Mouse (Mus musculus): ENCODE measurements around the gene Ccdc169.

Gene Ccdc169

GRCm38 (mm10) chr3:55137039-55137438 is at the start of gene Ccdc169:
Gene Ccdc169 (plus strand): TSS chr3:55137339.
- DNase-seq (ENCODE audit: inconsistent ontology term): no peak

GRCm38 (mm10) chr3:55087360-55087759 is 49.8 kb upstream of the Ccdc169 start:
- DNase-seq (ENCODE audit: inconsistent ontology term): no peak

GRCm38 (mm10) chr3:55088359-55088758 is 48.8 kb upstream of the Ccdc169 start:
- peak; percentile 50 for DNase-seq (ENCODE audit: inconsistent ontology term)

- DNase-seq (ENCODE audit: inconsistent ontology term): no peak
These were observed 48.3 kb upstream of the Ccdc169 start for GRCm38 (mm10) chr3:55088843-55089242.

- no peak for DNase-seq (ENCODE audit: inconsistent ontology term)
These were observed 47.8 kb upstream of the Ccdc169 start for GRCm38 (mm10) chr3:55089291-55089690.

GRCm38 (mm10) chr3:55093161-55093560 is 44.0 kb upstream of the Ccdc169 start:
- DNase-seq (ENCODE audit: inconsistent ontology term): no peak

- peak; percentile 84 for DNase-seq (ENCODE audit: inconsistent ontology term)
These were observed 41.0 kb upstream of the Ccdc169 start for GRCm38 (mm10) chr3:55095968-55096654.

- no peak for DNase-seq (ENCODE audit: inconsistent ontology term)
These were observed 40.5 kb upstream of the Ccdc169 start for GRCm38 (mm10) chr3:55096655-55097005.

- DNase-seq (ENCODE audit: inconsistent ontology term): peak; percentile 31
These were observed 40.0 kb upstream of the Ccdc169 start for GRCm38 (mm10) chr3:55097186-55097585.

- peak; percentile 96 for DNase-seq (ENCODE audit: inconsistent ontology term)
These were observed 39.1 kb upstream of the Ccdc169 start for GRCm38 (mm10) chr3:55098014-55098413.

- peak; percentile 72 for DNase-seq (ENCODE audit: inconsistent ontology term)
These were observed 38.1 kb upstream of the Ccdc169 start for GRCm38 (mm10) chr3:55098990-55099389.

- no peak for DNase-seq (ENCODE audit: inconsistent ontology term)
These were observed 36.0 kb upstream of the Ccdc169 start for GRCm38 (mm10) chr3:55101092-55101491.

GRCm38 (mm10) chr3:55105372-55106023 is 31.6 kb upstream of the Ccdc169 start:
- DNase-seq (ENCODE audit: inconsistent ontology term): no peak

- no peak for DNase-seq (ENCODE audit: inconsistent ontology term)
These were observed 31.1 kb upstream of the Ccdc169 start for GRCm38 (mm10) chr3:55106051-55106450.

- DNase-seq (ENCODE audit: inconsistent ontology term): no peak
These were observed 28.0 kb upstream of the Ccdc169 start for GRCm38 (mm10) chr3:55109097-55109496.

GRCm38 (mm10) chr3:55111935-55112709 is 25.0 kb upstream of the Ccdc169 start, which contains the start of gene Spg20:
Gene Spg20 (plus strand): TSS chr3:55112108.
- peak; percentile 94 for DNase-seq (ENCODE audit: inconsistent ontology term)

- DNase-seq (ENCODE audit: inconsistent ontology term): peak; percentile 70
These were observed 24.3 kb upstream of the Ccdc169 start for GRCm38 (mm10) chr3:55112710-55113415.

- peak; percentile 93 for DNase-seq (ENCODE audit: inconsistent ontology term)
These were observed 22.6 kb upstream of the Ccdc169 start for GRCm38 (mm10) chr3:55114313-55115065.

- DNase-seq (ENCODE audit: inconsistent ontology term): no peak
These were observed 22.1 kb upstream of the Ccdc169 start for GRCm38 (mm10) chr3:55115071-55115470.

GRCm38 (mm10) chr3:55115989-55116388 is 21.1 kb upstream of the Ccdc169 start:
- DNase-seq (ENCODE audit: inconsistent ontology term): no peak

- DNase-seq (ENCODE audit: inconsistent ontology term): no peak
These were observed 17.8 kb upstream of the Ccdc169 start for GRCm38 (mm10) chr3:55119275-55119898.
